Comparison of ENCODE assay signal across 23 mouse cellular contexts in the genomic region with DNA sequence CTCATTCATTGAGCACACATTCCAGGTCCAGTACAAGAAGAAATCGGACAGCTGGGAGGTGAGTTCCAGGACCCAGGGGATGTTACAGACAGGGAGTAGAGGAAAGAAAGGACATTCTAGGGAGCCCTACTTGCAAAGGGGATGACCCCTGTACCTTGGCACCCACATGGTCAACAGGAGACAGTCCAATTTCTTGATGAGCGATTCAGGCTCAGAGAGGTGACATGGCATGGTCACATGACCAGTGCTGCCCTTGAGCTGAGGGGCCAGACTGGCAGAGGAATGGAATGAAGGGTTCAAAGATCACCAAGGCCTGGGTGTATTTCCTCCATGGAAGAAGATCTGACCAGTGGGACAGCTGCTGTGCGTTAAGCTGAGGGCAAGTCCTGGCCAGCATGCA. TPM values are rescaled to one million over a fixed set of nuclear protein-coding genes. Genes with fewer than 3 reads are reported as not detected.
"Had no signal": no experiment of that assay in that cellular context is flagged by ENCODE, and none has a peak within 500 bp of the region (broad histone marks: within the 10 kb centered on the region; RNA-seq: fewer than 3 reads in every experiment).

No protein-coding gene starts in this region.

- H3K36me3 ChIP-seq: limb, embryonic 10.5 days; limb, embryonic 13.5 days; midbrain, embryonic 12.5 days; midbrain, embryonic 15.5 days; neural tube, embryonic 12.5 days; neural tube, embryonic 15.5 days; stomach, embryonic 15.5 days had no signal

- DNase-seq: liver, postnatal 0 days; lung, embryonic 14.5 days; right cerebral cortex, adult 18-20 months; right cerebral cortex, postnatal 25 days; spleen, adult 18-20 months; thymus, postnatal 25 days had no signal

- ATAC-seq: inflammation-experienced regulatory T-cells, adult 6 months; intestine, embryonic 16.5 days; liver, postnatal 0 days; lung, postnatal 0 days; midbrain, embryonic 15.5 days had no signal

- H3K9me3 ChIP-seq: limb, embryonic 10.5 days; limb, embryonic 13.5 days; midbrain, embryonic 12.5 days; midbrain, embryonic 15.5 days; neural tube, embryonic 12.5 days; neural tube, embryonic 15.5 days; stomach, embryonic 15.5 days had no signal

- H3K4me2 ChIP-seq: limb, embryonic 13.5 days; liver, embryonic 11.5 days; lung, embryonic 14.5 days; midbrain, embryonic 12.5 days; midbrain, embryonic 15.5 days; neural tube, embryonic 12.5 days; neural tube, embryonic 15.5 days; stomach, embryonic 15.5 days had no signal

- H3K4me3 ChIP-seq: limb, embryonic 10.5 days; limb, embryonic 13.5 days; midbrain, embryonic 12.5 days; midbrain, embryonic 15.5 days; neural tube, embryonic 12.5 days; neural tube, embryonic 15.5 days; stomach, embryonic 15.5 days had no signal

- H3K9ac ChIP-seq: limb, embryonic 13.5 days; liver, embryonic 14.5 days; liver, postnatal 0 days; lung, embryonic 14.5 days; midbrain, embryonic 12.5 days; midbrain, embryonic 15.5 days; neural tube, embryonic 12.5 days; neural tube, embryonic 15.5 days; stomach, embryonic 15.5 days had no signal

- H3K4me1 ChIP-seq: limb, embryonic 10.5 days; limb, embryonic 13.5 days; midbrain, embryonic 12.5 days; midbrain, embryonic 15.5 days; neural tube, embryonic 12.5 days; neural tube, embryonic 15.5 days; stomach, embryonic 15.5 days had no signal

- H3K27ac ChIP-seq: limb, embryonic 10.5 days; limb, embryonic 13.5 days; liver, embryonic 14.5 days; macrophage; midbrain, embryonic 12.5 days; midbrain, embryonic 15.5 days; neural tube, embryonic 12.5 days; neural tube, embryonic 15.5 days; stomach, embryonic 15.5 days had no signal

- H3K27me3 ChIP-seq: limb, embryonic 13.5 days; midbrain, embryonic 12.5 days; midbrain, embryonic 15.5 days; neural tube, embryonic 12.5 days; neural tube, embryonic 15.5 days; stomach, embryonic 15.5 days had no signal

RNA-seq across cellular contexts. Expression of a gene that starts 51.1 kb away (rescaled TPM):
- total RNA-seq: layer of hippocampus, adult 18-20 months; left cerebral cortex, adult 8-10 months; left cerebral cortex, postnatal 25 days; megakaryocyte, adult 5-6 weeks had no signal
- polyA plus RNA-seq: inflammation-experienced regulatory T-cells, adult 6 months; intestine, embryonic 16.5 days; limb, embryonic 10.5 days; limb, embryonic 13.5 days; liver, embryonic 11.5 days; liver, postnatal 0 days; lung, embryonic 14.5 days; lung, postnatal 0 days; macrophage; midbrain, embryonic 12.5 days; midbrain, embryonic 15.5 days; neural tube, embryonic 12.5 days; neural tube, embryonic 15.5 days; stomach, embryonic 15.5 days had no signal
